Mouse (Mus musculus) left cerebral cortex, adult 2 months (tissue): ENCODE results near the gene Zfp553. TPM values are rescaled to one million over a fixed set of nuclear protein-coding genes. Genes with fewer than 3 reads are reported as not detected.
A peak's percentile ranks its signal among the peaks of the same experiment; 100 is the strongest.

Experiments
- DNase-seq, 2 experiments: peaks; one replicate each; pipeline ENCODE4 v3.0.0; 2021 to 2022; ENCODE audit warnings: low spot score in 2 of 2, mixed read lengths in 1 of 2; ENCODE audit errors: extremely low spot score in 1 of 2
- H3K27ac ChIP-seq: fragments of 200-600 bp; 2 replicates; pipeline ENCODE4 v1.8.1; 2022
- H3K4me3 ChIP-seq: fragments of 200-600 bp; 2 replicates; pipeline ENCODE4 v1.8.1; 2022
- CTCF ChIP-seq: fragments of 200-600 bp; IDR thresholded peaks from 2 replicates; pipeline ENCODE4 v1.8.1; 2022; ENCODE audit warnings: antibody characterized with exemption, mild to moderate bottlenecking, moderate library complexity
- intact Hi-C: fragments of 180-260 bp; cut with DNase I; formaldehyde crosslinking; loops from one replicate; pipeline ENCODE4 v1.15.1; 2025
- total RNA-seq, 2 experiments: library from RNA; stranded (reverse); gene quantifications; 2 replicates each; pipeline ENCODE4 v1.2.3; 2021

Zfp553 gene
- total RNA-seq, 2 experiments from 2014 or later: 17.8 to 20.5 TPM

- peak; percentile 9; the same call in 1 of the 2 replicates for TF ChIP-seq CTCF
- intact Hi-C loops: no loop called here
- DNase-seq: peak; percentile 93 to 95
- peak within 1 kb of the TSS; percentile 74 for H3K4me3 ChIP-seq
- peak within 1 kb of the TSS; percentile 84 for H3K27ac ChIP-seq
Measured at GRCm38 (mm10) chr7:127195544-127196295, 37.1 kb upstream of the Zfp553 start, which contains the start of gene Cd2bp2. TSS of gene Cd2bp2 (minus strand) at chr7:127196050.

- peak overlapping the region; percentile 38; the same call in 1 of the 2 replicates for H3K27ac ChIP-seq
- no peak for DNase-seq
- intact Hi-C loops: no loop called here
- TF ChIP-seq CTCF: no peak
- peak overlapping the region; percentile 74 for H3K4me3 ChIP-seq
Measured at GRCm38 (mm10) chr7:127196484-127196883, 36.4 kb upstream of the Zfp553 start.

GRCm38 (mm10) chr7:127206606-127207005 is 26.3 kb upstream of the Zfp553 start:
- intact Hi-C loops: no loop called here
- DNase-seq: no peak
- Histone ChIP-seq H3K4me3 (peak overlapping the region; percentile 61), H3K27ac (peak overlapping the region; percentile 89)
- TF ChIP-seq CTCF: no peak

GRCm38 (mm10) chr7:127207374-127208294 is 25.2 kb upstream of the Zfp553 start:
- Histone ChIP-seq H3K4me3 (peak overlapping the region; percentile 61), H3K27ac (peak overlapping the region; percentile 89)
- peak in 1 of 2 experiments; percentile 42 for DNase-seq
- TF ChIP-seq CTCF: no peak
- intact Hi-C loops: loop anchor here (1.0 kb wide), 2 partner anchors 47 to 180 kb away; partner anchors contain the start of gene Maz

- intact Hi-C loops: loop anchor here (1.0 kb wide), 2 partner anchors 46 to 181 kb away; partner anchors contain the start of gene Maz
- peak within 1 kb of the TSS; percentile 61 for H3K4me3 ChIP-seq
- H3K27ac ChIP-seq: peak within 1 kb of the TSS; percentile 89
- TF ChIP-seq CTCF: no peak; the same call in none of the 2 replicates
- DNase-seq: peak in 1 of 2 experiments; percentile 43
Measured at GRCm38 (mm10) chr7:127208295-127208552, 24.6 kb upstream of the Zfp553 start, which contains the start of gene Tbc1d10b. TSS of gene Tbc1d10b (minus strand) at chr7:127208468.

- DNase-seq: peak; percentile 88 to 90
- Histone ChIP-seq H3K27ac (peak within 1 kb of the TSS; percentile 89), H3K4me3 (peak within 1 kb of the TSS; percentile 61)
- intact Hi-C loops: loop anchor here (1.0 kb wide), 2 partner anchors 46 to 181 kb away; partner anchors contain the start of gene Maz
- peak; percentile 63 for TF ChIP-seq CTCF
Measured at GRCm38 (mm10) chr7:127208553-127209438, 24.1 kb upstream of the Zfp553 start, which contains the start of gene Mylpf. TSS of gene Mylpf (plus strand) at chr7:127208890.

GRCm38 (mm10) chr7:127209851-127210250 is 23.0 kb upstream of the Zfp553 start:
- H3K27ac ChIP-seq: peak overlapping the region; percentile 86
- intact Hi-C loops: no loop called here
- TF ChIP-seq CTCF: no peak
- H3K4me3 ChIP-seq: no peak overlapping the region
- no peak for DNase-seq

GRCm38 (mm10) chr7:127210266-127210665 is 22.6 kb upstream of the Zfp553 start:
- no peak for TF ChIP-seq CTCF
- DNase-seq: no peak
- H3K4me3 ChIP-seq: no peak overlapping the region
- intact Hi-C loops: no loop called here
- H3K27ac ChIP-seq: peak overlapping the region; percentile 86; the same call in 1 of the 2 replicates

GRCm38 (mm10) chr7:127211014-127211745 is 21.7 kb upstream of the Zfp553 start:
- no peak for DNase-seq
- intact Hi-C loops: no loop called here
- H3K27ac ChIP-seq: peak overlapping the region; percentile 32
- no peak overlapping the region for H3K4me3 ChIP-seq
- no peak for TF ChIP-seq CTCF
